Mouse (Mus musculus): ENCODE data around the gene Prss42.
"Not testable (repeated sequence)": the region's sequence is repeated elsewhere in the genome, so short reads cannot be mapped to it uniquely, and the experiment has no call there.

The Prss42 gene

GRCm38 (mm10) chr9:110790462-110790861 lies 7.5 kb upstream of the Prss42 start:
- DNase-seq = no peak

GRCm38 (mm10) chr9:110797013-110797412 lies 953 bp upstream of the Prss42 start:
- DNase-seq = no peak

- no peak for DNase-seq
Observed at GRCm38 (mm10) chr9:110800834-110801479, 3.0 kb downstream of the Prss42 start.

- no peak for DNase-seq
Observed at GRCm38 (mm10) chr9:110803294-110803693, 5.3 kb downstream of the Prss42 start.

- no peak for DNase-seq
Observed at GRCm38 (mm10) chr9:110810051-110810450, 12.1 kb downstream of the Prss42 start.

- no peak for DNase-seq
Observed at GRCm38 (mm10) chr9:110813789-110814188, 15.8 kb downstream of the Prss42 start, which contains the start of gene Prss44. Gene Prss44 (plus strand): TSS chr9:110813994.

GRCm38 (mm10) chr9:110820546-110820945 lies 22.6 kb downstream of the Prss42 start:
- not testable (repeated sequence) for DNase-seq

GRCm38 (mm10) chr9:110821436-110821835 lies 23.5 kb downstream of the Prss42 start:
- no peak for DNase-seq

GRCm38 (mm10) chr9:110825426-110825825 lies 27.5 kb downstream of the Prss42 start:
- no peak for DNase-seq

GRCm38 (mm10) chr9:110825832-110826231 lies 27.9 kb downstream of the Prss42 start:
- DNase-seq = peak; percentile 11

- DNase-seq = no peak
Observed at GRCm38 (mm10) chr9:110826390-110826789, 28.4 kb downstream of the Prss42 start, which contains the start of gene Prss43. Gene Prss43 (plus strand): TSS chr9:110826690.

- peak; percentile 9 for DNase-seq
Observed at GRCm38 (mm10) chr9:110833021-110833420, 35.1 kb downstream of the Prss42 start.

GRCm38 (mm10) chr9:110834411-110834810 lies 36.4 kb downstream of the Prss42 start, which contains the start of gene Prss45:
Gene Prss45 (plus strand): TSS chr9:110834588.
- DNase-seq = no peak

GRCm38 (mm10) chr9:110834961-110835360 lies 37.0 kb downstream of the Prss42 start:
- DNase-seq = no peak

- DNase-seq = no peak
Observed at GRCm38 (mm10) chr9:110836112-110836511, 38.1 kb downstream of the Prss42 start.

- DNase-seq = no peak
Observed at GRCm38 (mm10) chr9:110840905-110841304, 42.9 kb downstream of the Prss42 start.

- DNase-seq = no peak
Observed at GRCm38 (mm10) chr9:110841438-110841837, 43.5 kb downstream of the Prss42 start.

GRCm38 (mm10) chr9:110844206-110844605 lies 46.2 kb downstream of the Prss42 start, which contains the start of gene Prss46:
Gene Prss46 (plus strand): TSS chr9:110844506.
- DNase-seq = no peak

- DNase-seq = no peak
Observed at GRCm38 (mm10) chr9:110849162-110849561, 51.2 kb downstream of the Prss42 start.

All from thymus, postnatal 25 days (tissue).